Mouse (Mus musculus) heart, postnatal 36 days (tissue): Measurements from ENCODE around the gene Iqcn. TPM values are rescaled to one million over a fixed set of nuclear protein-coding genes. Genes with fewer than 3 reads are reported as not detected.
A peak's percentile ranks its signal among the peaks of the same experiment; 100 is the strongest.

Source experiments
- DNase-seq, 2 experiments: peaks; one replicate each; pipeline ENCODE4 v3.0.0; 2021 to 2022
- intact Hi-C: fragments of 180-260 bp; cut with DNase I; formaldehyde crosslinking; loops from one replicate; pipeline ENCODE4 v1.15.1; 2025
- total RNA-seq, 2 experiments: library from RNA; stranded (reverse); gene quantifications; 2 replicates each; pipeline ENCODE4 v1.2.3; 2021

The Iqcn gene
- total RNA-seq, 2 experiments from 2014 or later, result 0.06 TPM; not detected in 1

GRCm38 (mm10) chr8:70750128-70750680 is 46.9 kb downstream of the Iqcn start:
- peak; percentile 14 to 41 for DNase-seq
- intact Hi-C loops, result loop anchor here (5.0 kb wide), 2 partner anchors 78 to 138 kb away; partner anchors contain the start of gene Lsm4

- intact Hi-C loops, result loop anchor here (1.0 to 5.0 kb wide), 4 partner anchors 8 to 140 kb away; partner anchors contain the start of gene Lsm4
- DNase-seq, result peak; percentile 84 to 85
Measured at GRCm38 (mm10) chr8:70752000-70752764, 48.9 kb downstream of the Iqcn start.

- peak; percentile 92 to 93 for DNase-seq
- intact Hi-C loops, result loop anchor here (5.0 kb wide), 2 partner anchors 81 to 141 kb away; partner anchors contain the start of gene Lsm4
Measured at GRCm38 (mm10) chr8:70753151-70753550, 49.9 kb downstream of the Iqcn start.

- intact Hi-C loops, result loop anchor here (5.0 kb wide), 2 partner anchors 82 to 142 kb away; partner anchors contain the start of gene Lsm4
- DNase-seq, result peak; percentile 92 to 94
Measured at GRCm38 (mm10) chr8:70754043-70754870, 51.0 kb downstream of the Iqcn start, which contains the start of gene Rab3a. Rab3a (plus strand) TSS chr8:70754679.

DNA sequence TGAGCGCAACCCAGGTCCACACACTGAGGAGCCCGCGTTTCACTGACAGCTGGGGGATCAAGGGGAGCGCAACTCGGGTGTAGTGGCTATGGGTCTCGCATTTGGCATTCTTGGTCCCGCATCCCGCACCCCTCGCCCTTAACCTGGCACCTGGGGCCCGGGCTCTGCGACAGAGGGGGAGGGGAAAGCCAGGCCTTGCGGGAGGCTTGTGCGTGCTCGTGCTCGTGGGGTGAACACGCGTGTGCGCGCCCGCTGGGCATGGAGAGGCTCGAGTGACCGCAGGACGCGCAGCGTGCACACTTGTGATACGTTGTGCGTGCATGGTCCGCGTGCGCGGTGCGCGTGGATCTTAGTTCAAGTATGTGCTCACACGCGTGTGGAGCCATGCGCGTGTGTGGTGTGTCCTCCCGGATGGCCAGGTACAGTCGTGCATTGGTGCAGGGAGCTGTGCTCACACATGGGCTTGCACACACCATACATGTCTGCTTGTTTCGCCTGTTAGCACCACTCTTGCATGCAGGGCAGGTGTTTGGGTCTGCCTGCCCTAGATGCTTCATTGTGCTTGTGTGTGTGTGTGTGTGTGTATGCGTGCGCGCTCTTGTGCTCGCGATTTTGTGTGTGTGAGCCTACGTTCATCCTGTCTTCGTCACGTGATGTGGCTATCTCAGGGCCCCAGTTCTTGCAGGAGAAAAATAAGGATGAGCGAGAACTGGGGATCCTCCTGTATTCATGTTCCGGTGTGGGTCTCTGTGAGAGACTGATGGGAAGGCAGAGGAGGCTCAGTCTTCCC is 51.8 kb downstream of the Iqcn start:
- intact Hi-C loops, result loop anchor here (5.0 kb wide), 2 partner anchors 83 to 143 kb away; partner anchors contain the start of gene Lsm4
- peak in 1 of 2 experiments; percentile 47 for DNase-seq

DNA sequence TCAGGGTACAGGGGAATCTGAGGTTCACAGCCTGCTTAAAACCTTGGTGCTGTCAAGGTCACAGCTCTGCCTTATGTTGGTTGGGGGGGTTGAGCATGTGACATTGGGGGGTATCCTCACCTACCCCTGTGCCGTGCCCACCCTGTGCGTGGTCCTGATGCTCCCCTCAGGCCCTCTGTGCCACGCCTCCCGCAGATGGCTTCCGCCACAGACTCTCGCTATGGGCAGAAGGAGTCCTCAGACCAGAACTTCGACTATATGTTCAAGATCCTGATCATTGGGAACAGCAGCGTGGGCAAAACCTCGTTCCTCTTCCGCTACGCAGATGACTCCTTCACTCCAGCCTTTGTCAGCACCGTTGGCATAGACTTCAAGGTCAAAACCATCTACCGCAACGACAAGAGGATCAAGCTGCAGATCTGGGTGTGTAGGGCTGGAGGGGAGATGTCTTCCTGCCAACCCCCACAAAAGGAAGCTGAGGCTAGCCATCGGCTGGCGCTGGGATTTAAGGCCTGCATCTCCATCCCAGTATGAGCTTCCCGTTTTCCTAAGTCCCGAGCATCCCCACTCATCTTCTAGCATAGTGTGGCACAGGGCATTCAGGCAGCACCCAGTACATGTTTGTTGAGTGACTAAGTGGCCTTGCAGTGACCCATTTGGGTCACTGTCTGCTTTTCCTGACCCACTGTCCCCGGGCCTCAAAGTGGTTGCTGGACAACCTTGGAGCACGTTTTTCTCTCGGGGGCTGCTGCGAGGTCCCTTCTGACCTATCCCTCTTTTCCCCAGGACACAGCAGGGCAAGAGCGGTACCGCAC is 52.6 kb downstream of the Iqcn start:
- intact Hi-C loops, result no loop called here
- DNase-seq, result peak in 1 of 2 experiments; percentile 6

- peak in 1 of 2 experiments; percentile 3 for DNase-seq
Measured at GRCm38 (mm10) chr8:70756476-70757040, 53.3 kb downstream of the Iqcn start.

DNA sequence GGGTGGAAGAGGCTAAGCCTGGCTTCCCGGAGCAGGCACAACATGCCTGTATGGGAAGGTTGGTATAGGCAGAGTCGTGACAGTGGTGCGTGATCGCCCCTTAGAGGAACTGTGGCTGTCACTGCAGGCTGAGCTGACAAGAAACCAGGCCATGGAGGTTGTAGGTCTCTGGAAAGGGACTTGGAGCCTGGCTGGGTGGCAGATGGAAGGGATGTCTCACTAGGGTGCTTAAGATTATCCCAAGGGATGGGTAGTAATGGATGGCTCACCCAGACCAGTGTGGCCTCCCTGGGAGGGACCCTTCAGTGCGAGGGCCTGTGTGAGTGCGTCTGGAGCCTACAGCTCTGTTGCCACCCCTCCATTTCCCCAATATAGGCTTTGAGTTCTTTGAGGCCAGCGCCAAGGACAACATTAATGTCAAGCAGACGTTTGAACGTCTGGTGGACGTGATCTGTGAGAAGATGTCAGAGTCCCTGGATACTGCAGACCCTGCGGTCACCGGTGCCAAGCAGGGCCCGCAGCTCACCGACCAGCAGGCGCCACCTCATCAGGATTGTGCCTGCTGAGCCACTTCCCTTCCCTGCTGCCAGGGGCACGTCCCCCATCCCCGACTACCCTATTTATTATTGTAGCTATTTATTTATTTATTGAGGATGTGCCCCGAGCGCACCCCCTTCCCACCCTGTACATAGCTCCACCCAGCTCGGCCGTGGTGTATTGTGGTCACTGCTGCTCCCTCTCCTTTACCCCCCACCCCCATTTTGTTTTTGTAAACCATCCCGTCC is 54.5 kb downstream of the Iqcn start:
- peak in 1 of 2 experiments; percentile 13 for DNase-seq
- intact Hi-C loops, result no loop called here

More at GRCm38 (mm10) chr8:70756476-70757040, 53.3 kb downstream of the Iqcn start:
- intact Hi-C loops, result no loop called here

- intact Hi-C loops, result no loop called here
- peak in 1 of 2 experiments; percentile 1 for DNase-seq
Measured at GRCm38 (mm10) chr8:70758308-70758615, 55.0 kb downstream of the Iqcn start.

GRCm38 (mm10) chr8:70758616-70759561 is 55.6 kb downstream of the Iqcn start:
- DNase-seq, result peak in 1 of 2 experiments; percentile 16
- intact Hi-C loops, result no loop called here

DNA sequence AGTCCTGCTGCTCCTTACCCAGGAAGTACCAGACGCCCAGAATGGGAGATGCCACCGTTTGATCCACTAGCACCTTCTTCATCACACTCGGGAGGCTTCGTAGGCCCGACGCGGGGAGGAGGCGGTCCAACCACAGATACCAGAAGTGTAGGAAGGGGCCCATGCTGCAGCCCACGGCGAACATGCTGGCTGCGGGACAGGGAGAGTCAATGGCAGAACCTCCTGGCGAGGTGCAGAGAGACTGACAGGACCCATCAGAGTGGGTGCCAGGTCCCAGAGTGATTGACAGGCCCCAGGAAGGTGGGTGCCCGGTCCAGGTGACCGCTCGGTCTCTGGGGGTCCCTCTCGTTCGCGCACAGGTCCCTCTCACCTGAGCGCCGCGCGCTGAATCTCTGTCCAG is 57.1 kb downstream of the Iqcn start:
- intact Hi-C loops, result no loop called here
- no peak for DNase-seq

GRCm38 (mm10) chr8:70760775-70761406 is 57.6 kb downstream of the Iqcn start, which contains the start of gene Mpv17l2:
Mpv17l2 (minus strand) TSS chr8:70760946.
- peak; percentile 90 to 92 for DNase-seq
- intact Hi-C loops, result no loop called here

- intact Hi-C loops, result no loop called here
- DNase-seq, result no peak
Measured at GRCm38 (mm10) chr8:70762118-70762517, 58.9 kb downstream of the Iqcn start.

DNA sequence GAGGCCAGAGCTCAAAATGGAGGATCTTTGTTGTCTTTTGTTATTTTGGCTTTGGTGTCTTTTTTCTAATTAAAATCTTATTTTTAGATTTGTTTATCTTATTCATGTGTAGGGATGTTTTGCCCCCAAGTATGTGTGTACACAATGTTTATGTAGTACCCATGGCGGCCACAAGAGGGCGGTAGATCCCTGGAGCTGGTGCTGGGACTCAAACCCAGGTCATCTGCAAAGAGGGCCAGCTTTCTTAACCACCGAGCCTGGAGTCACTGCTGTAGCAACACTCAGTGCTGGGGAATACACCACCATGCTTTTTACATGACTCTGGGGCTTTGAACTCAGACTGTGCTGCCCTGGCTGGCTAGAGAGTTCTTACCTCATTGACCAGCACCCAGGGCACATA is 60.1 kb downstream of the Iqcn start:
- intact Hi-C loops, result no loop called here
- DNase-seq, result peak in 1 of 2 experiments; percentile 73

- intact Hi-C loops, result no loop called here
- DNase-seq, result no peak
Measured at GRCm38 (mm10) chr8:70764026-70764425, 60.8 kb downstream of the Iqcn start.

DNA sequence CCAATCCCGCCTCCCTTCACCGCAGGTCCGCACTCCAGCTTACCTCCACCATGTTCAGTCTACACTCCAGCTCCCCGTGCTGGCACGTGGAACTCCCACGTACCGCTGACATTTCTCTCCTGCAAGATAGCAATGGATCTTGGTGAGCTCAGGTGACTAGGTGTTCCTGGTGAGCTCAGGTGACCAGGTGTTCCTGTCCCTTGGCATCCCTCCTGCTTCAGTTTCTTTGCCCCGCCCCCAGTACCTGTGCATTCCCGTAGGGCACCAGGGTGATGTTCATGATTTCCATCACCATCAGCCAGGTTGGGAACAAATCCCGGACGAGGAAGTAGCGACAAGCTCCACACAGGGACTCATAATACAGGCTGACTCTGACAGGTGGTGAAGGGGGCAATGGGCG is 61.4 kb downstream of the Iqcn start:
- no peak for DNase-seq
- intact Hi-C loops, result no loop called here
